Mouse (Mus musculus): ENCODE data around the gene Stk32c. TPM values are rescaled to one million over a fixed set of nuclear protein-coding genes. Genes with fewer than 3 reads are reported as not detected.

The Stk32c gene
- polyA plus RNA-seq, 1 experiment = not detected

- H3K27me3 ChIP-seq (ENCODE audit: control insufficient read depth) = no peaks in the 10 kb centered on the region
- H3K4me1 ChIP-seq (ENCODE audit: control insufficient read depth) = no peaks in the 10 kb centered on the region
- H3K9me3 ChIP-seq (ENCODE audit: control insufficient read depth, low read length) = no peaks in the 10 kb centered on the region
- H3K36me3 ChIP-seq (ENCODE audit: control insufficient read depth) = no peaks in the 10 kb centered on the region
- TF ChIP-seq GATA1 (IDR thresholded peaks at IDR 0.05; ENCODE audit: low read length) = no peak
- no peak for TF ChIP-seq TAL1 (IDR thresholded peaks at IDR 0.05; ENCODE audit: low read length)
- no peak overlapping the region for H3K4me3 ChIP-seq (replicated peaks)
These were observed 112.5 kb downstream of the Stk32c start for GRCm38 (mm10) chr7:139100531-139101095.

DNA sequence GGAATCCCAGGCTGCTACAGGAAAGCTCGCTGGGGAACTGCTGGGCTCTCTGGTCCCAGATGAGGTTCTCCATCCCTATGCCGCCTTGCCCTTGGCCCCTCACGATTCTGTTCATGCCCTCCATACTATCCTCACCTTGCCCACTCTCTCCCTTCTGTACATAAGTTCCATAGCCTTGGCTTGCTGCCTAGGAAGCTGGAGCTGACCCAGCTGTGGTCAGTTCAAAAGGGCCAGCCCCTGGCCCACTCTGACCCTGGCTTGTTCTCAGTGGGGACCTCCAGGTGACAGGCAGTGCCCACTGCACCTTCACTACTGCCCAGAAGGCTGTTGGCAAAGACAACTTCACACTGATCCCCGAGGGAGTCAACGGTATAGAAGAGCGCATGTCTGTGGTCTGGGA lies 116.7 kb downstream of the Stk32c start:
- TF ChIP-seq GATA1 (IDR thresholded peaks at IDR 0.05; ENCODE audit: low read length) = no peak
- no peak for TF ChIP-seq TAL1 (IDR thresholded peaks at IDR 0.05; ENCODE audit: low read length)
- Histone ChIP-seq H3K9me3 (ENCODE audit: control insufficient read depth, low read length) (no peaks in the 10 kb centered on the region), H3K27me3 (ENCODE audit: control insufficient read depth) (no peaks in the 10 kb centered on the region), H3K4me3 (replicated peaks) (no peak overlapping the region), H3K36me3 (ENCODE audit: control insufficient read depth) (no peaks in the 10 kb centered on the region), H3K4me1 (ENCODE audit: control insufficient read depth) (no peaks in the 10 kb centered on the region)

DNA sequence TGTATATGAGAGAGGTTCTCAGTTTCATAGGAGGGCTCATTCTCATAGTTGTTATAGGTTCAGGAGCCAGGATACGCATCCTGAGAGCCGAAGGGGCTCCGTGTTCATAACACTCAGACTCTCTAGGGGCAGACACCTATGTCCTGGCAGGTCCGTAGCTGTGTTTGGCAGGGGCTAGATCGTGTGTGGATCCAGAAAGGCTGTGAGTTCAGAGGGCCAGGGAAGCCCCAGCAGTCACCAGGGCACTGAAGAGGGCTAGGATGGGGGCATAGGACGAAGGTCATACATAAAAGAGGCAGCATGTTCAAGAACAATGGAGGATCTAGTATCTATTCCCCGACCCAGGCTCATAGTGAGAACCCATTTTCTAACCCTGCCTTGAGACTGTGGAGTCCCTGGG lies 117.8 kb downstream of the Stk32c start:
- H3K9me3 ChIP-seq (ENCODE audit: control insufficient read depth, low read length) = no peaks in the 10 kb centered on the region
- no peaks in the 10 kb centered on the region for H3K36me3 ChIP-seq (ENCODE audit: control insufficient read depth)
- no peaks in the 10 kb centered on the region for H3K4me1 ChIP-seq (ENCODE audit: control insufficient read depth)
- no peak overlapping the region for H3K4me3 ChIP-seq (replicated peaks)
- H3K27me3 ChIP-seq (ENCODE audit: control insufficient read depth) = no peaks in the 10 kb centered on the region
- TF ChIP-seq TAL1 (IDR thresholded peaks at IDR 0.05; ENCODE audit: low read length) (no peak), GATA1 (IDR thresholded peaks at IDR 0.05; ENCODE audit: low read length) (no peak)

DNA sequence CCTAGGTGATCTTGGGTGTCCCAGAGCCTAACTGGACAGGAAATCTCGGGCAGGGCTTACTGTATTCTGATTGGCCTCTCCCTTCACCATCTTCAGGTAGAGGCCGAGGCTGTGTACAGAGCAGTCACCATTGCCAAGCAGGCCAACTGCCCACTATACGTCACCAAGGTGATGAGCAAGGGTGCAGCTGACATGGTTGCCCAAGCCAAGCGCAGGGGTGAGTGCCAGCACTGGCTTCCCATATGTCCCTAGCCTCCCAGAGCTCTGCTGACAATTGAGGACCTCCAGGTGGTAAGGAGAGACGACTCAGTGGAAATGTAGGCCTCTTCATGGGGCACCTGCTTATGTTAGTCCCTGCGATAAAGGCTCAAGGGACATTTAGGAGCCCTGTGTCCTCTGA lies 118.3 kb downstream of the Stk32c start:
- no peak for TF ChIP-seq GATA1 (IDR thresholded peaks at IDR 0.05; ENCODE audit: low read length)
- TF ChIP-seq TAL1 (IDR thresholded peaks at IDR 0.05; ENCODE audit: low read length) = no peak
- H3K4me1 ChIP-seq (ENCODE audit: control insufficient read depth) = no peaks in the 10 kb centered on the region
- no peaks in the 10 kb centered on the region for H3K27me3 ChIP-seq (ENCODE audit: control insufficient read depth)
- no peak overlapping the region for H3K4me3 ChIP-seq (replicated peaks)
- H3K9me3 ChIP-seq (ENCODE audit: control insufficient read depth, low read length) = no peaks in the 10 kb centered on the region
- no peaks in the 10 kb centered on the region for H3K36me3 ChIP-seq (ENCODE audit: control insufficient read depth)

DNA sequence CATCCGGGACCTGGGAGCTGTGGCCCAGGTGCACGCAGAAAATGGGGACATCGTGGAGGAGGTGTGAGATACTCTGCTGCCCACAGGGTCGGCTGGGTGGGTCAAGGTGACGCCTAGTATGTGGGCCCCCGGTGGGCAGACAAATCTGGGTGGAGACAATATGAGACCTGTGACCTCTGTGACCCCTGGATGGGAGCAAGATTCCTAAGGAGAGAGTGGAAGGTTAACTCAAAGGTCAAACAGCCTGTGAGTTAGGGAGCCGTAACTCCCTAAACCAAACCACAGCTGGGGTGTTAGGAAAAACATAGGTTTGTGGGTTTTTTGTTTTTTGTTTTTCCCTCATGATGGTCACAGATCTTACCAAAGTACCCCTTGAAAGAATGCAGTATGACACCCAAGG lies 119.3 kb downstream of the Stk32c start:
- H3K27me3 ChIP-seq (ENCODE audit: control insufficient read depth) = no peaks in the 10 kb centered on the region
- TF ChIP-seq GATA1 (IDR thresholded peaks at IDR 0.05; ENCODE audit: low read length) (no peak), TAL1 (IDR thresholded peaks at IDR 0.05; ENCODE audit: low read length) (no peak)
- no peaks in the 10 kb centered on the region for H3K4me1 ChIP-seq (ENCODE audit: control insufficient read depth)
- no peak overlapping the region for H3K4me3 ChIP-seq (replicated peaks)
- H3K36me3 ChIP-seq (ENCODE audit: control insufficient read depth) = no peaks in the 10 kb centered on the region
- H3K9me3 ChIP-seq (ENCODE audit: control insufficient read depth, low read length) = no peaks in the 10 kb centered on the region

- no peak overlapping the region for H3K4me3 ChIP-seq (replicated peaks)
- no peaks in the 10 kb centered on the region for H3K9me3 ChIP-seq (ENCODE audit: control insufficient read depth, low read length)
- H3K36me3 ChIP-seq (ENCODE audit: control insufficient read depth) = no peaks in the 10 kb centered on the region
- no peak for TF ChIP-seq GATA1 (IDR thresholded peaks at IDR 0.05; ENCODE audit: low read length)
- H3K4me1 ChIP-seq (ENCODE audit: control insufficient read depth) = no peaks in the 10 kb centered on the region
- peaks cover 2% of the 10 kb centered on the region; the same call in 1 of the 2 replicates for H3K27me3 ChIP-seq (ENCODE audit: control insufficient read depth)
These were observed 120.0 kb downstream of the Stk32c start for GRCm38 (mm10) chr7:139093124-139093523.

- H3K27me3 ChIP-seq (ENCODE audit: control insufficient read depth) = peaks cover 6% of the 10 kb centered on the region
- H3K36me3 ChIP-seq (ENCODE audit: control insufficient read depth) = no peaks in the 10 kb centered on the region
- TF ChIP-seq TAL1 (IDR thresholded peaks at IDR 0.05; ENCODE audit: low read length) = no peak
- no peak for TF ChIP-seq GATA1 (IDR thresholded peaks at IDR 0.05; ENCODE audit: low read length)
- H3K9me3 ChIP-seq (ENCODE audit: control insufficient read depth, low read length) = no peaks in the 10 kb centered on the region
- no peaks in the 10 kb centered on the region for H3K4me1 ChIP-seq (ENCODE audit: control insufficient read depth)
- H3K4me3 ChIP-seq (replicated peaks) = no peak overlapping the region
These were observed 120.4 kb downstream of the Stk32c start for GRCm38 (mm10) chr7:139092676-139093075.

GRCm38 (mm10) chr7:139091681-139092080 lies 121.4 kb downstream of the Stk32c start:
- Histone ChIP-seq H3K4me3 (replicated peaks) (no peak overlapping the region), H3K9me3 (ENCODE audit: control insufficient read depth, low read length) (no peaks in the 10 kb centered on the region), H3K27me3 (ENCODE audit: control insufficient read depth) (peaks cover 16% of the 10 kb centered on the region), H3K4me1 (ENCODE audit: control insufficient read depth) (no peaks in the 10 kb centered on the region), H3K36me3 (ENCODE audit: control insufficient read depth) (no peaks in the 10 kb centered on the region)
- TF ChIP-seq TAL1 (IDR thresholded peaks at IDR 0.05; ENCODE audit: low read length) = no peak
- no peak for TF ChIP-seq GATA1 (IDR thresholded peaks at IDR 0.05; ENCODE audit: low read length)

- no peak for TF ChIP-seq GATA1 (IDR thresholded peaks at IDR 0.05; ENCODE audit: low read length)
- TF ChIP-seq TAL1 (IDR thresholded peaks at IDR 0.05; ENCODE audit: low read length) = no peak
- H3K9me3 ChIP-seq (ENCODE audit: control insufficient read depth, low read length) = no peaks in the 10 kb centered on the region; the same call in 1 of the 2 replicates
- no peaks in the 10 kb centered on the region for H3K36me3 ChIP-seq (ENCODE audit: control insufficient read depth)
- H3K27me3 ChIP-seq (ENCODE audit: control insufficient read depth) = peaks cover 31% of the 10 kb centered on the region
- no peak overlapping the region for H3K4me3 ChIP-seq (replicated peaks)
- no peaks in the 10 kb centered on the region; the same call in 1 of the 2 replicates for H3K4me1 ChIP-seq (ENCODE audit: control insufficient read depth)
These were observed 122.9 kb downstream of the Stk32c start for GRCm38 (mm10) chr7:139089892-139090874.
